Mouse (Mus musculus) left cerebral cortex, postnatal 25 days (tissue): ENCODE data around the gene Edem2. TPM values are rescaled to one million over a fixed set of nuclear protein-coding genes. Genes with fewer than 3 reads are reported as not detected.

Experiments
- DNase-seq, 2 experiments: peaks; one replicate each; pipeline ENCODE4 v3.0.0; 2022; ENCODE audit warnings: low spot score in 2 of 2, mixed read lengths in 1 of 2
- intact Hi-C: fragments of 180-260 bp; cut with DNase I; formaldehyde crosslinking; loops from one replicate; pipeline ENCODE4 v1.15.1; 2025
- total RNA-seq, 2 experiments: library from RNA; stranded (reverse); gene quantifications; 2 replicates each; pipeline ENCODE4 v1.2.3; 2021

Edem2 gene
- total RNA-seq, 2 experiments from 2014 or later, result 16.9 to 19.2 TPM

DNA sequence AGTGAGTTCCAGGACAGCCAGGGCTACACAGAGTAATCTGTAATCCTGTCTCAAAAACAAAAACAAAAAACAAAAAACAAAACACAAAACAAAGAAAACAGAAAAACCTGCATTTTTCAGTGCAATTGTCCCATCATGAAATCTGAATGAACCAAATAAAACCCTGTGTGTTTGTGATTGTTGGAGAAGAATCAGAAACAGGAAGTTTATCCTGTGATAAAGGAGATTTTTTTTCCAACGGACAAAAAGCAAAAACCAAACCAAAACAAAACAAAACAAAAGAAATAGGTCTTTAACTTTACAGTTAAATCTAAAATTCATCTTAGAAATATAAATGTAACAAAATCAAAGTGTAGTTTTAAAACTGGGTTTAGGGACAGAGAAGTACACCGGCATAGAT lies 34.7 kb downstream of the Edem2 start:
- intact Hi-C loops, result no loop called here
- DNase-seq, result no peak

DNA sequence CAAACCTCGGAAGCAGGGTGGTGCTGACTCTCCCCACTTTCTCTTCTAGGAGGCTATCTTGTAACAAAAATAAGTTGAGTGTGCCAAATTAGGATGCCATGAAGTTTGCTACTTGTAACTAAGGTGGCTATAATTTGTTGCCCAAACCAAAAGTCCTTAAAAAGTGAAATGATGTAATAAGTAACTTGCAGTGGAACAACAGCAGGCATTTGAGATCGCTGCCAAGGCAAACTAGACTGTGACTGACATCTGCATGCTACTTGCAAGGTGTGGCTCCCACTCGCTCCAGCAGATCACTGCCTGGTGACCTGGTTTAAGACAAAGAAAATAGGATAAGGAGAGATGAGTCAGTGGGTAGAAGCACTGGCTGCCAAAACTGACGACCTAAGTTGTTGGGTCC lies 36.1 kb downstream of the Edem2 start:
- DNase-seq, result no peak
- intact Hi-C loops, result no loop called here

DNA sequence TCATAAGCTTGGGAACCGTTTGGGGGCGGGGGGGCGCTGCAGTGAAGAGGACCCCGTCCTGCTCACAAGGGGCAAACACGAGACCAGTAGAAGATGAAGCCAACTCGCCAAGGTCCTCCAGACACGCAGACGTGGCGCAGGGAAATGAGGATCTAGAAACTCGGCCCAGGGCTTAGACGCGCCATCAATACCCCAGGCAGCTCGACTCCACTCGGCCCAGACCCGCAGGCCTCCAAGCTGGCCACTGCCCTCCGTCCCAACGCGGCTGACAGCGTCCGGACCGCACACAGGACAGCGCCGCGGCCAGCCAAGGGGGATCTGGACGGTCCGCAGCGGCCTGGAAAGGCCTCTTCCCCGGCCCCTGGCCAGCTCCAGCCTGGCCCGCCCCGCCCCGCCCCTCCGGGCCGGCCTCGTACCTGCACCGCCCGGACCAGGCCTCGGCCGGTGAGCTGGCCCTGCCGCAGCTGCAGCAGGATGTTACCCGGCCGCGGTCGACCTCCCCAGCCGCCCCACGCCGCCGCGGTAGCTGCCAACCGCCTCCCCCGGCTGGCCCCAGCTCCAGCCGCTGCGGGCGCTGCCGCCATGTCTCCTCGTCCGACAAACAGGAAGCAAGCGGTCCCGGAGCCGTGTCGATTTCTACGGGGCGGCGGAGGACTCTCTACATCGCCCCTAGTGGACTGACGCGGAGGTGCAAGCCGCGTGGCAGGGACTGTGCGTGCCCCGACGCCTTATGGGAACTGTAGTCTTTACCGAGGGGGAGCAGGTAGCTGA lies 37.4 kb downstream of the Edem2 start, which contains the start of gene Trpc4ap:
Gene Trpc4ap (minus strand): TSS at position 662 of the 771 bp plus-strand sequence.
- peak; percentile 96 to 97 for DNase-seq
- intact Hi-C loops, result no loop called here

DNA sequence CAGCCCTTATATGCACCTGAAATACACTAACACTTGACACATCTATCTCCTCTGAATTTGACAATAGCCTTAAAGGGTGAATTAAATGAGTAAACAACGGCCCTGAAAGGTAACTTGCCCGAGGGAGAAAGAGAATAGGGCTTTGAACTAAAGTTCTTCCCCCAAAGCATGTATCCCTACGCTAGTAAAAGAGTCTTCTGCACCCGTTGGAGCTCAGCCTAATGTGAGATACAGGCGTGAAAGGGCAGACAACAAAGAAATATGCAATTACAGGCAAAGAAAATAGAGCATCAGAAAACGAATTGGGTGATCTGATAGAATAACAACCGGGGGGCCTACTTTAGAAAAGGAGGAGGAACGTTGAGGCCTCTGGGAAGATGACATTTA lies 37.9 kb downstream of the Edem2 start:
- DNase-seq, result no peak
- intact Hi-C loops, result no loop called here

DNA sequence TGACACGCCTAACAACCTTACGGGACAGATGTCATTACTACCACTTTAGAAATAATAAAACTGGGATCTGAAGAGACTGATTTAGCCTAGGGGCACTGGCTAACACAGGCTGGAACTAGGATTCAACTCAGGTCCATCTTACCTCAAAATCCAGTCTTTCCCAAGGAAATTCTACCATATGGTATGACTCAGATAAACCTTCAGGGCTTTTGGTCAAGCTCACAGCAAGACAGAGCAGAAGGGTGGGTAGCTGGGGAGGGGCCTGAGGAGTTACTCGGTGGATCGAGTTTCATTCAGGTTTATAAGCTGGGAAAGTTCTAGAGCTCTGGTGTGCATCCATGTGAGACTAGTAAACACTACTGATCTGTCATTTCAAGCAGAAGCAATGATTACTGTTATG lies 40.1 kb downstream of the Edem2 start:
- DNase-seq, result no peak
- intact Hi-C loops, result no loop called here

DNA sequence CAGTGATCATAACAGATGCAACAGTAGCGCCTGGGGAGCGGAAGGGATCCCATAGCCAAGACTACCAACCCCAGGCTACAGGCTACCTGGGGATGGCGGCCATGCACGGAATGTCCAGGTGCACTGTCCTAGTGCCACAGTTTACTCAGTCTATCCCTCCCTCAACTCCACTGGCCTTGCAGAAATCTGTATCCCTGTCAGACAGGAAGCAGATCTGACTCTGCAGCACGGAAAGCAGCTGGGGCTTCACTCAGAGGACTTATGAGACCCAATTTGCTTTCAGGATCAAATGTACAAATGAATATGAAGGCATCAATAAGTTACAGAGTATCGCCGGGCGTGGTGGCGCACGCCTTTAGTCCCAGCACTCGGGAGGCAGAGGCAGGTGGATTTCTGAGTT lies 41.5 kb downstream of the Edem2 start:
- intact Hi-C loops, result no loop called here
- no peak for DNase-seq

DNA sequence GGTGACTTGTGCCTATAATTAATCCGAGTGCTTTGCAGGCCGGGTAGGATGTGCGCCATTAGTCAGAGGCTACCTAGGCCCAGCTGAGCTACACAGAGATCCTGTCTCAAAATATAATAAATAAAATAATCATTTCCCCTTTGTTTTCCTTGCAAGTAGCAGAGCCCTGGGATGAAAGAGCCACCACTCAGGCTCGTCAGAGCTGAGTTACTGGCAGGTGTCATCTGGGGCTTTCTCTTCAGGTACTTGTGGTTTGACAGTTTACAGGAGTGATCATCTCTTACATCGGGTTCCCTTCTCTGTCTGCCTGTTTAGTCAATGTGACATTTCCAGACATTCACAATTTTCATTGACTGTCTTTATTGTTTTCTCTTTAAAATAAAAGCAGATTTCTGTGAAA lies 42.7 kb downstream of the Edem2 start:
- intact Hi-C loops, result no loop called here
- DNase-seq, result no peak

DNA sequence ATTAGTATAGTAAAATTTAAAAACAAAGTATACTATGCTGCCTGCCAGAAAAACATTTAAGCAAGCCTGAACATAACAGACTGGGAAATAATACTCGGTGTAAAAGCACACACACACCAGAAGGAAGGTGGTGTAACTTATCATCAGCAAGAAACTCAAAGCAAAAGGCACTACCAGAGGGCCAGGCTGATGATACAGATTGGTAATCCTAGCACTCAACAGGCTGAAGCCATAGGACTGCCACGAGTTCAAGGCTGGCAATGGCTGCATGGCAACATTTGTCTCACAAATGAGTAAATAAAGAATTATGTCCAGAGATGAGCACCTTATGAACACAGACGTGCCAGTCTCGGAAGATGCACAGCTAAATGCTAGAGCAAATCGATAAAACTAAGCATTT lies 45.5 kb downstream of the Edem2 start:
- intact Hi-C loops, result no loop called here
- no peak for DNase-seq

DNA sequence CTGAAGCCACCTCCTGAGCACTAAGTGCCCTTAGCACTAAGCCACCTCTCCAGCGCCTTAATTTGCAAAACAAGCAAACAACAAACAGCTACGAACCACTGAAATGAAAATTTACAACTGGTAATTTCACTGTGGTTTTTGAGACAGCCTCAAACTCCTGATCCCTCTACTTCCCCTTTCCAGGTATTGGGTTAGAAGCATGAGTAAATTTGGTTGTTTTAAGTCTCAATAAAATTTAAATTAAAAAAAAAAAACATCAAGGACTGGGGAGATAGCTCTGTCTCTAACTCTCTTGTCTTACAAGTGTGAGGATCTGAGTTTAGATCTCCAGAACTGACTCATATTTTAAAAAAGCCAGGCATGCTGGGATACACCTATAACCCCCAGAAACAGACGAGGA lies 46.1 kb downstream of the Edem2 start:
- no peak for DNase-seq

DNA sequence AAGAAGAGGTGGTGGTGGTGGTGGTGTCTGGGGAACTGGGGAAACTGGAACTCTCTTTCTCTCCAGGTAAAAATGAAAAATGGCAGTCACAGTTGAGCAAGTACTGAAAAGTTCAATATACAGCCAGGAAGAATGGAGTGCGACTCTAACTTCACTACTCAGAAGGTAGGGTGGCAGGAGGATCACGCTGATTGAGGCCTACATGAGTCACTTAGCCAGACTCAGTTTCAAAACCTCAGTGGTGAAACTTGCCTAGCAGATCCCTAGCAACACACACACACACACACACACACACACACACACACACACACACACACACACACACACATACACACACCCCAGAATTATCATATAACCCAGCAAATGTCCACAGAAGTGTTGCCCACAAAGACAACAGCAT lies 47.4 kb downstream of the Edem2 start:
- DNase-seq, result no peak
- intact Hi-C loops, result no loop called here

More for the DNA sequence above, 46.1 kb downstream of the Edem2 start:
- intact Hi-C loops, result no loop called here

DNA sequence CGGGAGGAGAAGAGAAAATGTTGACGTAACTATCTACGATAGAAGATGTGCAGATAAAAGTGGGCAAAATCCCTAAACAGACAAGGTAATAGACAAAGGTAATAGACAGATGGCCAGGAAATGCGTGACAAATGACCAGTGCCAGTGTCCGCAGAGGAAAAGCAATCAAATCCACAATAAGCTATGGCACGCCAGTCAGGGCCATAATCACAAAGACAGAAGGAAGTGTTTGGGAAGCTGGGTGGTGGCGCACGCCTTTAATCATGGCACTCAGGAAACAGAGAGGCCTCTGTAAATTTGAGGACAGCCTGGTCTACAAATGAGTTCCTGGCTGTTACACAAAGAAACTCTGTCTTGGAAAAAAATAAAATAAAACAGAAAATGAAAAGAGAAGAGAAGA lies 48.1 kb downstream of the Edem2 start:
- DNase-seq, result no peak
- intact Hi-C loops, result no loop called here

DNA sequence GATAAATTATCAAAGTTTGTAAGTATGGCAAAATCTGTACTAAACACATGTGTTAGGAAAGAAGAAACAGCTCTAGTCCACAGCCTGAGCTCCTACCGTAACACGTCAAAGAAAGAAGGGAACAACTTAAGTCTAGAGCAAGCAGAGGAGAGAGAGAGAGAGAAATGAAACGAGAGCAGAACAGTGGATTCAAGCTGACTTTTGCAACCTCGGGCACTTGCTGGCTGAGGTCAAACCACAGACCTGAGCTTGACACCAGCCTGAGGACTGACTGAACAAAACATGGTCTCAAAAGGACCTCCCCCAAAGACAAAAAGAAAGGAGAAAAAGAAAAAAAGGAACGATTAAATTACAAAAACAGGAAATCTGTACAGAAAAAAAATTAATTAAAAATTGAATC lies 48.7 kb downstream of the Edem2 start:
- no peak for DNase-seq
- intact Hi-C loops, result no loop called here

DNA sequence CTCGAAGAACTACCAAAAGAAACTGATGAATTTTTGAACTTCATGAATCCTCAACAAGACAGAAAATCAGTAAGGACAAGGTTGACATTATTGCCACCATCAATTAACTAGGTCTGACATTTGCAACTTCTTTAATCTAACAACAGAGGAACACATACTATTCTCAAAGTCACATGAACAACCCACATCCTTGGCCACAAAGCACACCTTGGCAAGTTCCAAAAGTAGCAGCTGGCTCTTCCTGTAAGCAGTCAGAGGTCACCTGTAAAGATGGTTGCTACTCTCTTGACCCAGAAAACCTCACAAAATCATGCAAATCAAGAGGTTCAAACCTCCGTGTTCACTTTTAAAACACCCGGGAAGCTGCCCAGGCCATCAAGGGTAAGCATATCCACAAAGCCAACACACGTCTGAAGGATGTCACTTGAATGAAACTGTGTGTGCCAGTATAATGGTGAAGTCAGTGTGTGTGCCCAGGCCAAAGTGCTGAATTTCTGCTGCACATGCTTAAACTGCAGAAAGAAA lies 49.6 kb downstream of the Edem2 start:
- intact Hi-C loops, result no loop called here
- DNase-seq, result no peak

DNA sequence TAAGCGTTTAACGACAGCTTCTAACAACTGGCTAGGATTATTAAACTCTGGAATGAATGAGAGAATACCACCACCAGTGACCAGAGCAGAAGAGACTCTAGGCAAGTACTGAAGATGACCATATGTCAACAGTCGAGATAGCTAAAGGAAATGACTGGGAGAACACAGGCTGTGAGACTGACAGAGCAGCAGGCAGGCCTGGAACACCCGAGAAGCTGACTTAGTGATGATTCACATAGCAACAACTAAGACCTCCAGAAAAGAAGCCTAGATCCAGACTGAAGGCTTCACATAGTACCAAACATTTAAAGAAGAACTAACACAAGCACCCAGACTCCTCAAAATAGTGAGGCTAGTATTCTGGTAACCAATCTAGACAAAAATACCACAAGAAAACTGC lies 54.2 kb downstream of the Edem2 start:
- intact Hi-C loops, result no loop called here
- DNase-seq, result peak in 1 of 2 experiments; percentile 42

DNA sequence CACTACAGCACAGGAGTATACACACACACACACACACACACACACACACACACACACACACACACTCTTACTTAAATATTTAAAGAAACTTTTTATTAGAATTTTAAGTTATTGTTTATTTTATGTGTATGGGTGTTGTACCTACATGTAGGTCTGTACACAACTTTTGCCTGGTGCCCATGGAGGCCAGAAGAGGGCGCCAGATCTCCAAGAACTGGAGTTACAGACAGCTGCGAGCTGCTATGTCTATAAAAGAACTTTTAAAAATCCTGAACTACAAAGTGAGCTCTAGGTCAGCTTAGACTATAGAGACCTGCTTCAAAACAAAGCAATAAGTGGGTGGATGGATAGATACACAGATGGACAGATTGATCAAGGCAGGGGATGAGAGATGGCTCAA lies 55.7 kb downstream of the Edem2 start:
- intact Hi-C loops, result no loop called here

DNA sequence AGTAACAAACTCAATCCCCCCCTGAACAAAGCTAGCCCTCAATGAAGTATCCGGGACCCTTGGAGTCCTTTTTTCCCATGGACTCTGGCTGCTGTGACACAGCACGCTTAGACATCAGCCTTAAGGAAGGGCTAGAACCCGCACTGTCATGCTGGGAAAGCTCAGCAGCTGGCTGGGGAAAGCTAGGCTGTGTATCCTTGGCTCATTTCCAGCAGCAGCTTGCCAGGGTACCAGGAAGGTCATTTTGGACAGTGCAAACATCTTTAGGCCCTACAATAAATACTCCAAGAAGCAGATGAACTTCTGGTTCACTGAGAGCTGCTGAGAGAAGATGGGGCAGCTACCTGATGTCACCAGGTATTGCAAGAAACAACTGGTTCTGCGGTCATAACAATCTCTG lies 58.0 kb downstream of the Edem2 start:
- intact Hi-C loops, result no loop called here
- DNase-seq, result no peak

More for the DNA sequence above, 55.7 kb downstream of the Edem2 start:
- peak in 1 of 2 experiments; percentile 45 for DNase-seq

DNA sequence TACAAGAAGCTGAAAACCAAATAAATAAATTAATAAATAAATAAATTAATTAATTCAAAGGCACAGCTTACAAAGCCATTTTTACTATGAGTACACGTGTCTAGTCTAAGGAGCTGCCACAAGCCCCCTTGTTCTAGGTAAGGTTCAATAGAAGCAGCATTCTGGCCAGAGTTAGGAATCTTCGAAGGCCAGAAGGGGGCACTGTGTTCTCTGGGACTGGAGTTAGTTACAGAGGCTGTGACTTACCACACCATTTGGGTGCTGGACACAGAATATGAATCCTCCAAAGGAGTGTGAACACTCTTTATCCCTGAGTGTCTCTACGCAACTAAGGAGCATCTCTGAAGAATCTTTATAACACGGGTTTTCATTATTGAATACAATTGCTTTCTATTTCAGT lies 60.8 kb downstream of the Edem2 start:
- no peak for DNase-seq
- intact Hi-C loops, result no loop called here

DNA sequence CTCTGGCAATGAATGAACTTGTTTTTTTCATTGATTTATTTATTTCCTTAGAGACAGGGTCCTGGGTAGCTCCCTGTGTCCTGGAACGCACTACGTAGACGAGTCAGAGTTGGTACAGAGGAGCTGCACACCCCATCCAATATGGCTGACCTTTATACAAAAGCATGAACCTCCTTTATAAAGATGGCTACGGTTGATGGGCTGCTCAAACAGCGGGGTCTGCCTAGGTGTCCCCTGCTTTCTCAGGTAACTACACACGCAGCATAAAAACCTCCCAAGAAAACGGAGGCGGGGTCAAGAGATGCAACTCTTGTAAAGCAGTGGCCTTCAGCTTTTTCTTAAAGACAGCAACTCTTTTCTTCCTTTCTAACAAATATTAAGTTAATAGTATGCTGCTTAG lies 61.4 kb downstream of the Edem2 start:
- intact Hi-C loops, result no loop called here

DNA sequence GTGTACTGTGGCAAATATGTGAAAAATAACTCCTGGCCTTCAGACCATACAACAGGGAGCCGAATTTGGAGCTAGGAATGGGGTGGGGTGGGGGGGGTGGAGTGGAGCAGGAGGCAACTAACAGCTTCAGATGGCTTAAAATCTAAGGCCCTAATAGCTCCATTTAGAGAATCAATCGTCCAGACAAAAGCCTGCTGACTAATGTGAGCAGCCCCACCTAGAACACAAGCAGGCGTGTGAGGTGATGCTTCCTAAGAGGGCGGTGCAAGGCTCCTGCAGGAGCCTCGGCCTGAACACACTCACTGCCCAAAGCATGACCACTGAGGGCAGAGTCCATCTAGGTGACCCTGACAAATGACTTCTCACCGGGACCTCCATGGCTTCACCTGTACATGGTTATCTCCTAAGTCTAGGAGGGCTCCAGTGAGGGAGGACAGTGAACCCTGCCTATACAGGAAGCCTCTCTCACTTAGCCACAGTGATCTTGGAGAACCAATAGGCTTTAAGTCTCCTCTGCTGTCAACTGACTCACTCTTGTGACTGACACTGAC lies 65.3 kb downstream of the Edem2 start:
- intact Hi-C loops, result loop anchor here (2.0 kb wide), 1 partner anchor 101 kb away; no protein-coding TSS in a partner anchor
- DNase-seq, result no peak

More for the DNA sequence above, 61.4 kb downstream of the Edem2 start:
- no peak for DNase-seq

DNA sequence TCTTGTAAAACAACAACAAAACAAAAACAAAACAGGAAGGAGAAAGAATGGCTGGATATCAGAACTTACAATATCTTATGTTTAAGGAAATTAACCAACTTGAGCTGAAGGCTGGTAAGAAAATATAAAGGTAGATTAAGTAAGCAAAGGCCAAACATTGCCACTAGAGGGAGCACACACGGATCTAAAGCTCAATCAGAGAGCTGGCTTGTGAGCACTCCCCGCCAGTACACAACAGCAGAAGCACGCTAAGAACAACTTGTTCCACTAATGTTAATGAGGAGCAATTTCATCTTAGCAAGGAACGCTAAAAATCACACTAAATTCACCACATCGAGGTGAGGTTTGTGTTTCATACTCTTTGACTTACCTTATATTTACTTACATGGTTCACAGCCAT lies 66.2 kb downstream of the Edem2 start:
- peak; percentile 50 to 80 for DNase-seq
- intact Hi-C loops, result loop anchor here (2.0 kb wide), 1 partner anchor 102 kb away; no protein-coding TSS in a partner anchor

DNA sequence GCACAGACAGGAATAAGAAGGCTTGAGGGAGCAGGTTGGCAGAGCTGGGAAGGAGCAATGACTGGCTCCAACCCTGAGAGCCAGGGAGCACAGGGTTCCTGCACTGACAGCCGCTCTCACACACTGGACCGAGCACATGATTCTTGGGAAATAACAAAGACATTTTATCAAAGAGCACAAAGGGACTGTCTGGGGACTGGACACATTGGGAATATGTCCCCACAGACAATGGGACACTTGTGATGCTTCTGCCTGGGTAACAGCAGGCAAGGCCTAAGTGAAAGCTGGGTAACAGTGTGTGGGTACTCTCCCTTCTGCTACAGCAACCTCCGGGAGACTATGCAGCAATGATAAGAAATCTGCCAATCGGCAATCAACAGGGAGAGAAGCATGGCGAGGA lies 66.9 kb downstream of the Edem2 start:
- intact Hi-C loops, result loop anchor here (2.0 kb wide), 1 partner anchor 102 kb away; no protein-coding TSS in a partner anchor
- DNase-seq, result peak in 1 of 2 experiments; percentile 18
